ENCODE assay signal across 8 mouse cellular contexts in the genomic region with DNA sequence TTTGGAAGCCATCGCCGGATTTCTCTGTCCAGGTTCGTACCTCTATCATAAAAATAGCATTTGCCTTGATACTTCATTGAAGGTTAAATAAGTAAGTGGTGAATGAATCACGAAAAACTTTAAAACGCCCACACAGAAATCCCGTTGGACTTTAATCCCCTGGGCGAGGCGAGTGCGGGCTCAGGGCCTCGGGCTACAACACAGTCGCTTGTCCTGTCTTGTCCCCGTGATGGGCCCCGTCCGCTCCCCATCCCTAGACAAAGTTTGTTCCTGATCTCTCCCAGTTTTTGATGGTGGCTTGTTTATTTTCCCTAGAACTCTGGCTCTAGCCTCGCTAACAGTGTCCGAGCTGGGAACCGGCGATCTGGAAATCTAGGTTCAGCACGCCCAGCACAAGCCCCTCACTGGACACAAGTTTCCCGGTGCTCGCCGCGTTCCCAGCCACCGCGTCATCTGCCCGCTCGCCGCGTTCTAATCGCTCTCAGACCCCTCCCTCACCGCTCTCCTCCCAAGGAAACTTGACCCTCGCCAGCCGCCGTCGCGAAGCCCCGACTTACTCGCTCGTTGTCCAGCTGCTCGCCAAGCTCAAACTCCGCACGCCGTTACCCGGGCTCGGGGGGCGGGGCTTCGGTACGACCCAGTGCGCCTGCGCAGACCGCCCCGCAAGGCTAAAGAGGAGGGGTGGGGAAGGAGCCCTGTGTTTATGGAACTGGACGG. TPM values are rescaled to one million over a fixed set of nuclear protein-coding genes. Genes with fewer than 3 reads are reported as not detected.
DNase-seq lines count a peak whose midpoint lies in the region; ATAC-seq lines count a peak whose summit lies in the region.

A gene (minus strand): TSS at position 674 of the 717 bp plus-strand sequence.

- under 1% methylated on average over 53 of the region's 53 CpGs for WGBS in hindbrain, embryonic 14.5 days

- peak; percentile 91 for ATAC-seq in hindbrain, embryonic 14.5 days (ENCODE audit: low FRiP score)

- no peaks in the 10 kb centered on the region for H3K9me3 ChIP-seq in hindbrain, embryonic 14.5 days (ENCODE audit: control insufficient read depth, low read length)

- H3K36me3 ChIP-seq in hindbrain, embryonic 14.5 days (replicated peaks; ENCODE audit: control insufficient read depth, insufficient read depth), result no peaks in the 10 kb centered on the region

- H3K4me2 ChIP-seq in hindbrain, embryonic 14.5 days (replicated peaks), result peak within 1 kb of the TSS; percentile 67

- DNase-seq in R1 (ENCODE audit: low read depth, low spot score), result peak; percentile 97
- peak; percentile 99 to 100 for DNase-seq in cerebellum, postnatal 25 days
- DNase-seq in frontal cortex, postnatal 25 days (ENCODE audit: low spot score in 2 of 2), result peak; percentile 98 to 99
- peak; percentile 97 for DNase-seq in hindbrain, embryonic 14.5 days (ENCODE audit: low spot score)
- DNase-seq in layer of hippocampus, postnatal 36 days, result peak; percentile 98
- DNase-seq in lung, postnatal 36 days, result peak; percentile 99
- DNase-seq in retina, postnatal 1 day, result peak; percentile 99
- DNase-seq in urinary bladder, adult 18-20 months (ENCODE audit: low spot score in 2 of 2), result peak; percentile 99 to 100

- peak within 1 kb of the TSS; percentile 78 for H3K27ac ChIP-seq in hindbrain, embryonic 14.5 days

- no peaks in the 10 kb centered on the region for H3K27me3 ChIP-seq in hindbrain, embryonic 14.5 days (ENCODE audit: control insufficient read depth, insufficient read depth, low read length)

- peak within 1 kb of the TSS; percentile 59 for H3K4me3 ChIP-seq in hindbrain, embryonic 14.5 days (replicated peaks; ENCODE audit: low read length)

- peak within 1 kb of the TSS; percentile 68 for H3K9ac ChIP-seq in hindbrain, embryonic 14.5 days

- peaks cover 10% of the 10 kb centered on the region; the same call in 1 of the 2 replicates for H3K4me1 ChIP-seq in hindbrain, embryonic 14.5 days (replicated peaks; ENCODE audit: control insufficient read depth, insufficient read depth, low read length)

RNA-seq across cellular contexts. Expression of the gene that starts here (rescaled TPM):
- 14.3 and 15.3 TPM in 2 replicates for polyA plus RNA-seq in hindbrain, embryonic 14.5 days (2014; fragmentation: Nextera tagmentation; extraction: Ambion mirVana)
- 10 to 100 TPM; 24.7 to 26.9 TPM for total RNA-seq in layer of hippocampus, postnatal 36 days (2021)

Comparison
In these comparisons a context has a peak if more than half of its experiments do, and no peak if none do; other contexts are left out.
1. Peak in every context shown above with its lines: DNase-seq, ATAC-seq, H3K4me3 ChIP-seq and H3K27ac ChIP-seq.